Mouse (Mus musculus): ENCODE results near the gene Ehhadh. TPM values are rescaled to one million over a fixed set of nuclear protein-coding genes. Genes with fewer than 3 reads are reported as not detected.

The Ehhadh gene
- polyA plus RNA-seq, 1 experiment = 3.9 TPM

- Histone ChIP-seq H3K36me3 (ENCODE audit: control insufficient read depth, insufficient read depth, low read length, poor library complexity, severe bottlenecking) (no peaks in the 10 kb centered on the region), H3K4me1 (ENCODE audit: control insufficient read depth, insufficient read depth, low read length) (peaks cover 4% of the 10 kb centered on the region), H3K4me3 (ENCODE audit: low read depth, low read length) (no peak overlapping the region), H3K9ac (ENCODE audit: low read depth, poor library complexity, severe bottlenecking) (no peak overlapping the region), H3K27ac (ENCODE audit: insufficient read depth, low read length) (no peak overlapping the region), H3K27me3 (ENCODE audit: control insufficient read depth, insufficient read depth, low read length, poor library complexity, severe bottlenecking) (no peaks in the 10 kb centered on the region), H3K9me3 (replicated peaks; ENCODE audit: control insufficient read depth, insufficient read depth, low read length, poor library complexity, severe bottlenecking) (no peaks in the 10 kb centered on the region)
- TF ChIP-seq CTCF (IDR thresholded peaks at IDR 0.05; ENCODE audit: low read depth, low read length) (no peak), EP300 (IDR thresholded peaks at IDR 0.05; ENCODE audit: insufficient read depth, low read depth, low read length) (no peak), POLR2A (IDR thresholded peaks at IDR 0.05; ENCODE audit: insufficient read depth, low read length) (no peak)
Measured at GRCm38 (mm10) chr16:21833469-21833868, 45.9 kb upstream of the Ehhadh start.

GRCm38 (mm10) chr16:21831764-21832163, 44.2 kb upstream of the Ehhadh start:
- TF ChIP-seq EP300 (IDR thresholded peaks at IDR 0.05; ENCODE audit: insufficient read depth, low read depth, low read length) (no peak), POLR2A (IDR thresholded peaks at IDR 0.05; ENCODE audit: insufficient read depth, low read length) (no peak), CTCF (IDR thresholded peaks at IDR 0.05; ENCODE audit: low read depth, low read length) (no peak)

GRCm38 (mm10) chr16:21830784-21831183, 43.2 kb upstream of the Ehhadh start:
- H3K4me1 ChIP-seq (ENCODE audit: control insufficient read depth, insufficient read depth, low read length) = peaks cover 4% of the 10 kb centered on the region
- TF ChIP-seq POLR2A (IDR thresholded peaks at IDR 0.05; ENCODE audit: insufficient read depth, low read length) = no peak
- no peak for TF ChIP-seq EP300 (IDR thresholded peaks at IDR 0.05; ENCODE audit: insufficient read depth, low read depth, low read length)
- TF ChIP-seq CTCF (IDR thresholded peaks at IDR 0.05; ENCODE audit: low read depth, low read length) = no peak
- H3K27ac ChIP-seq (ENCODE audit: insufficient read depth, low read length) = no peak overlapping the region
- H3K27me3 ChIP-seq (ENCODE audit: control insufficient read depth, insufficient read depth, low read length, poor library complexity, severe bottlenecking) = no peaks in the 10 kb centered on the region
- H3K9ac ChIP-seq (ENCODE audit: low read depth, poor library complexity, severe bottlenecking) = no peak overlapping the region
- H3K4me3 ChIP-seq (ENCODE audit: low read depth, low read length) = no peak overlapping the region
- H3K36me3 ChIP-seq (ENCODE audit: control insufficient read depth, insufficient read depth, low read length, poor library complexity, severe bottlenecking) = no peaks in the 10 kb centered on the region
- no peaks in the 10 kb centered on the region for H3K9me3 ChIP-seq (replicated peaks; ENCODE audit: control insufficient read depth, insufficient read depth, low read length, poor library complexity, severe bottlenecking)

More at GRCm38 (mm10) chr16:21831764-21832163, 44.2 kb upstream of the Ehhadh start:
- H3K9me3 ChIP-seq (replicated peaks; ENCODE audit: control insufficient read depth, insufficient read depth, low read length, poor library complexity, severe bottlenecking) = no peaks in the 10 kb centered on the region
- H3K36me3 ChIP-seq (ENCODE audit: control insufficient read depth, insufficient read depth, low read length, poor library complexity, severe bottlenecking) = no peaks in the 10 kb centered on the region
- no peak overlapping the region for H3K4me3 ChIP-seq (ENCODE audit: low read depth, low read length)
- H3K27ac ChIP-seq (ENCODE audit: insufficient read depth, low read length) = no peak overlapping the region
- H3K4me1 ChIP-seq (ENCODE audit: control insufficient read depth, insufficient read depth, low read length) = peaks cover 4% of the 10 kb centered on the region
- H3K9ac ChIP-seq (ENCODE audit: low read depth, poor library complexity, severe bottlenecking) = no peak overlapping the region
- H3K27me3 ChIP-seq (ENCODE audit: control insufficient read depth, insufficient read depth, low read length, poor library complexity, severe bottlenecking) = no peaks in the 10 kb centered on the region

GRCm38 (mm10) chr16:21829711-21830110, 42.1 kb upstream of the Ehhadh start:
- TF ChIP-seq CTCF (IDR thresholded peaks at IDR 0.05; ENCODE audit: low read depth, low read length) (no peak), POLR2A (IDR thresholded peaks at IDR 0.05; ENCODE audit: insufficient read depth, low read length) (no peak), EP300 (IDR thresholded peaks at IDR 0.05; ENCODE audit: insufficient read depth, low read depth, low read length) (no peak)
- H3K27me3 ChIP-seq (ENCODE audit: control insufficient read depth, insufficient read depth, low read length, poor library complexity, severe bottlenecking) = no peaks in the 10 kb centered on the region
- H3K4me1 ChIP-seq (ENCODE audit: control insufficient read depth, insufficient read depth, low read length) = peaks cover 2% of the 10 kb centered on the region
- no peak overlapping the region for H3K4me3 ChIP-seq (ENCODE audit: low read depth, low read length)
- no peaks in the 10 kb centered on the region for H3K9me3 ChIP-seq (replicated peaks; ENCODE audit: control insufficient read depth, insufficient read depth, low read length, poor library complexity, severe bottlenecking)
- H3K36me3 ChIP-seq (ENCODE audit: control insufficient read depth, insufficient read depth, low read length, poor library complexity, severe bottlenecking) = no peaks in the 10 kb centered on the region
- no peak overlapping the region for H3K9ac ChIP-seq (ENCODE audit: low read depth, poor library complexity, severe bottlenecking)
- H3K27ac ChIP-seq (ENCODE audit: insufficient read depth, low read length) = no peak overlapping the region

GRCm38 (mm10) chr16:21827581-21827980, 40.0 kb upstream of the Ehhadh start:
- Histone ChIP-seq H3K27ac (ENCODE audit: insufficient read depth, low read length) (no peak overlapping the region), H3K9me3 (replicated peaks; ENCODE audit: control insufficient read depth, insufficient read depth, low read length, poor library complexity, severe bottlenecking) (no peaks in the 10 kb centered on the region), H3K9ac (ENCODE audit: low read depth, poor library complexity, severe bottlenecking) (no peak overlapping the region), H3K27me3 (ENCODE audit: control insufficient read depth, insufficient read depth, low read length, poor library complexity, severe bottlenecking) (no peaks in the 10 kb centered on the region), H3K4me3 (ENCODE audit: low read depth, low read length) (no peak overlapping the region), H3K36me3 (ENCODE audit: control insufficient read depth, insufficient read depth, low read length, poor library complexity, severe bottlenecking) (no peaks in the 10 kb centered on the region), H3K4me1 (ENCODE audit: control insufficient read depth, insufficient read depth, low read length) (peaks cover 2% of the 10 kb centered on the region)
- TF ChIP-seq EP300 (IDR thresholded peaks at IDR 0.05; ENCODE audit: insufficient read depth, low read depth, low read length) (no peak), POLR2A (IDR thresholded peaks at IDR 0.05; ENCODE audit: insufficient read depth, low read length) (no peak), CTCF (IDR thresholded peaks at IDR 0.05; ENCODE audit: low read depth, low read length) (no peak)

GRCm38 (mm10) chr16:21827153-21827552, 39.5 kb upstream of the Ehhadh start:
- H3K4me1 ChIP-seq (ENCODE audit: control insufficient read depth, insufficient read depth, low read length) = peaks cover 2% of the 10 kb centered on the region
- no peaks in the 10 kb centered on the region for H3K9me3 ChIP-seq (replicated peaks; ENCODE audit: control insufficient read depth, insufficient read depth, low read length, poor library complexity, severe bottlenecking)
- TF ChIP-seq CTCF (IDR thresholded peaks at IDR 0.05; ENCODE audit: low read depth, low read length) (no peak), EP300 (IDR thresholded peaks at IDR 0.05; ENCODE audit: insufficient read depth, low read depth, low read length) (no peak), POLR2A (IDR thresholded peaks at IDR 0.05; ENCODE audit: insufficient read depth, low read length) (no peak)
- H3K27me3 ChIP-seq (ENCODE audit: control insufficient read depth, insufficient read depth, low read length, poor library complexity, severe bottlenecking) = no peaks in the 10 kb centered on the region
- no peaks in the 10 kb centered on the region for H3K36me3 ChIP-seq (ENCODE audit: control insufficient read depth, insufficient read depth, low read length, poor library complexity, severe bottlenecking)
- H3K9ac ChIP-seq (ENCODE audit: low read depth, poor library complexity, severe bottlenecking) = no peak overlapping the region
- H3K4me3 ChIP-seq (ENCODE audit: low read depth, low read length) = no peak overlapping the region
- no peak overlapping the region for H3K27ac ChIP-seq (ENCODE audit: insufficient read depth, low read length)

Measured in ES-Bruce4 (cell line).